Mouse (Mus musculus) frontal cortex, adult (tissue): ENCODE measurements around the gene Syne1.

Source experiments
- ATAC-seq: cut with Nextera tagmentation; 2 replicates; pipeline ENCODE4 v1.9.2; 2017; ENCODE audit warnings: mild to moderate bottlenecking, moderate library complexity, mixed read lengths; ENCODE audit not compliant: low TSS enrichment

Gene Syne1

GRCm38 (mm10) chr10:5008795-5009366 lies 542.4 kb downstream of the Syne1 start:
- no peak for ATAC-seq

GRCm38 (mm10) chr10:4996592-4996991 lies 554.7 kb downstream of the Syne1 start:
- no peak for ATAC-seq

- ATAC-seq: peak; percentile 65; the same call in 1 of the 2 replicates
Observed at GRCm38 (mm10) chr10:4993802-4994201, 557.5 kb downstream of the Syne1 start.

- ATAC-seq: no peak
Observed at GRCm38 (mm10) chr10:4983919-4984318, 567.4 kb downstream of the Syne1 start.

GRCm38 (mm10) chr10:4977374-4977773 lies 573.9 kb downstream of the Syne1 start:
- ATAC-seq: no peak

GRCm38 (mm10) chr10:4976557-4976956 lies 574.7 kb downstream of the Syne1 start:
- ATAC-seq: peak; percentile 73

GRCm38 (mm10) chr10:4974246-4974645 lies 577.0 kb downstream of the Syne1 start:
- no peak for ATAC-seq

- ATAC-seq: no peak
Observed at GRCm38 (mm10) chr10:4972026-4972425, 579.3 kb downstream of the Syne1 start.

GRCm38 (mm10) chr10:4971586-4971985 lies 579.7 kb downstream of the Syne1 start:
- no peak for ATAC-seq

GRCm38 (mm10) chr10:4971156-4971555 lies 580.1 kb downstream of the Syne1 start:
- ATAC-seq: no peak
